Mouse (Mus musculus): Measurements from ENCODE around the gene Tmem255a. TPM values are rescaled to one million over a fixed set of nuclear protein-coding genes. Genes with fewer than 3 reads are reported as not detected.

The Tmem255a gene
- polyA plus RNA-seq, 1 experiment from 2014 or later, result 31.0 TPM

Small RNA genes within 50 kb of the gene (microRNA-seq; reads per million reads assigned to microRNA genes)
- 1.2 reads per million for gene Mir3110

Other genes starting within 250 kb of the Tmem255a start
- not detected in 2 replicates for gene Btg1-ps1, start 233.6 kb downstream of the Tmem255a start, polyA plus RNA-seq (2014; fragmentation: Nextera tagmentation; extraction: Ambion mirVana)
- gene Btg1-ps2, start 209.3 kb downstream of the Tmem255a start, polyA plus RNA-seq (2014; fragmentation: Nextera tagmentation; extraction: Ambion mirVana), result not detected in 2 replicates
- not detected in 2 replicates for gene Rhox10, start 186.0 kb downstream of the Tmem255a start, polyA plus RNA-seq (2014; fragmentation: Nextera tagmentation; extraction: Ambion mirVana)
- gene Rhox11, start 167.3 kb downstream of the Tmem255a start, polyA plus RNA-seq (2014; fragmentation: Nextera tagmentation; extraction: Ambion mirVana), result not detected in 2 replicates
- not detected in 2 replicates for gene Rhox12, start 141.5 kb downstream of the Tmem255a start, polyA plus RNA-seq (2014; fragmentation: Nextera tagmentation; extraction: Ambion mirVana)
- gene Rhox13, start 131.2 kb downstream of the Tmem255a start, polyA plus RNA-seq (2014; fragmentation: Nextera tagmentation; extraction: Ambion mirVana), result not detected in 2 replicates
- gene Zbtb33, start 62.6 kb downstream of the Tmem255a start, polyA plus RNA-seq (2014; fragmentation: Nextera tagmentation; extraction: Ambion mirVana), result 6.2 and 7.3 TPM in 2 replicates
- gene Atp1b4, start 63.7 kb upstream of the Tmem255a start, polyA plus RNA-seq (2014; fragmentation: Nextera tagmentation; extraction: Ambion mirVana), result not detected in 2 replicates
- gene Lamp2, start 204.0 kb upstream of the Tmem255a start, polyA plus RNA-seq (2014; fragmentation: Nextera tagmentation; extraction: Ambion mirVana), result 88.4 and 89.2 TPM in 2 replicates

Data from limb, embryonic 11.5 days (tissue).